Mouse (Mus musculus) retina, adult 2 months (tissue): Measurements from ENCODE around the gene Rhox12.

Experiments used
- DNase-seq: peaks from one replicate; pipeline ENCODE4 v3.0.0-alpha.2; 2012; ENCODE audit warnings: low read depth, low spot score

Gene Rhox12

GRCm38 (mm10) chrX:38110807-38111206 is at the start of gene Rhox12:
Rhox12 (minus strand) TSS chrX:38110907.
- no peak for DNase-seq

- no peak for DNase-seq
Measured at GRCm38 (mm10) chrX:38159097-38159496, 48.4 kb upstream of the Rhox12 start.

- DNase-seq: no peak
Measured at GRCm38 (mm10) chrX:38121478-38121877, 10.8 kb upstream of the Rhox12 start.

- DNase-seq: no peak
Measured at GRCm38 (mm10) chrX:38120982-38121381, 10.3 kb upstream of the Rhox12 start, which contains the start of gene Rhox13. Rhox13 (plus strand) TSS chrX:38121219.

GRCm38 (mm10) chrX:38085041-38085440 is 25.7 kb downstream of the Rhox12 start, which contains the start of gene Rhox11:
Rhox11 (minus strand) TSS chrX:38085141.
- DNase-seq: no peak

- peak; percentile 2 for DNase-seq
Measured at GRCm38 (mm10) chrX:38084226-38084625, 26.5 kb downstream of the Rhox12 start.

GRCm38 (mm10) chrX:38066175-38066574 is 44.5 kb downstream of the Rhox12 start, which contains the start of gene Rhox10:
Rhox10 (plus strand) TSS chrX:38066475.
- no peak for DNase-seq

GRCm38 (mm10) chrX:38061544-38061943 is 49.2 kb downstream of the Rhox12 start:
- DNase-seq: peak; percentile 11
